Mouse (Mus musculus): ENCODE measurements around the gene Hspa1a. TPM values are rescaled to one million over a fixed set of nuclear protein-coding genes. Genes with fewer than 3 reads are reported as not detected.
"Not testable (repeated sequence)": the region's sequence is repeated elsewhere in the genome, so short reads cannot be mapped to it uniquely, and the experiment has no call there.

The Hspa1a gene
- polyA plus RNA-seq, 1 experiment, result 12.0 TPM

GRCm38 (mm10) chr17:35002153-35002865 is 30.4 kb upstream of the Hspa1a start:
- H3K4me3 ChIP-seq (ENCODE audit: insufficient read depth, low read length), result peak overlapping the region; percentile 94; the same call in 1 of the 2 replicates
- TF ChIP-seq POLR2A (IDR thresholded peaks at IDR 0.05; ENCODE audit: extremely low read depth, insufficient read depth, low read length) (no peak), CTCF (IDR thresholded peaks at IDR 0.05; ENCODE audit: extremely low read depth, insufficient read depth, low read length) (no peak)
- H3K27ac ChIP-seq (ENCODE audit: insufficient read depth, low read length), result no peak overlapping the region
- peaks cover 4% of the 10 kb centered on the region; the same call in 1 of the 2 replicates for H3K4me1 ChIP-seq (ENCODE audit: control insufficient read depth, insufficient read depth, low read length)

GRCm38 (mm10) chr17:35001452-35002152 is 29.6 kb upstream of the Hspa1a start:
- TF ChIP-seq POLR2A (IDR thresholded peaks at IDR 0.05; ENCODE audit: extremely low read depth, insufficient read depth, low read length) (no peak), CTCF (IDR thresholded peaks at IDR 0.05; ENCODE audit: extremely low read depth, insufficient read depth, low read length) (no peak)
- H3K4me1 ChIP-seq (ENCODE audit: control insufficient read depth, insufficient read depth, low read length), result peaks cover 4% of the 10 kb centered on the region; the same call in 1 of the 2 replicates
- H3K4me3 ChIP-seq (ENCODE audit: insufficient read depth, low read length), result peak overlapping the region; percentile 94
- H3K27ac ChIP-seq (ENCODE audit: insufficient read depth, low read length), result peak overlapping the region; percentile 100

GRCm38 (mm10) chr17:35000717-35001451 is 28.9 kb upstream of the Hspa1a start, which contains the start of gene Vars:
TSS of gene Vars (plus strand) at chr17:35000987.
- TF ChIP-seq CTCF (IDR thresholded peaks at IDR 0.05; ENCODE audit: extremely low read depth, insufficient read depth, low read length), result no peak
- peak; percentile 22; the same call in 1 of the 2 replicates for TF ChIP-seq POLR2A (IDR thresholded peaks at IDR 0.05; ENCODE audit: extremely low read depth, insufficient read depth, low read length)
- H3K4me1 ChIP-seq (ENCODE audit: control insufficient read depth, insufficient read depth, low read length), result peaks cover 4% of the 10 kb centered on the region; the same call in 1 of the 2 replicates
- peak within 1 kb of the TSS; percentile 94 for H3K4me3 ChIP-seq (ENCODE audit: insufficient read depth, low read length)
- peak within 1 kb of the TSS; percentile 100 for H3K27ac ChIP-seq (ENCODE audit: insufficient read depth, low read length)

- H3K4me1 ChIP-seq (ENCODE audit: control insufficient read depth, insufficient read depth, low read length); H3K27ac ChIP-seq (ENCODE audit: insufficient read depth, low read length): not testable (repeated sequence)
- peak overlapping the region; percentile 94 for H3K4me3 ChIP-seq (ENCODE audit: insufficient read depth, low read length)
Measured at GRCm38 (mm10) chr17:34999871-35000716, 28.1 kb upstream of the Hspa1a start.

- TF ChIP-seq POLR2A (IDR thresholded peaks at IDR 0.05; ENCODE audit: extremely low read depth, insufficient read depth, low read length) (no peak), CTCF (IDR thresholded peaks at IDR 0.05; ENCODE audit: extremely low read depth, insufficient read depth, low read length) (no peak)
- Histone ChIP-seq H3K4me1 (ENCODE audit: control insufficient read depth, insufficient read depth, low read length) (peaks cover 4% of the 10 kb centered on the region; the same call in 1 of the 2 replicates), H3K4me3 (ENCODE audit: insufficient read depth, low read length) (no peak overlapping the region), H3K27ac (ENCODE audit: insufficient read depth, low read length) (no peak overlapping the region)
Measured at GRCm38 (mm10) chr17:34998526-34999430, 26.8 kb upstream of the Hspa1a start.

GRCm38 (mm10) chr17:34997142-34997483 is 25.2 kb upstream of the Hspa1a start:
- Histone ChIP-seq H3K4me3 (ENCODE audit: insufficient read depth, low read length) (no peak overlapping the region), H3K4me1 (ENCODE audit: control insufficient read depth, insufficient read depth, low read length) (no peaks in the 10 kb centered on the region; the same call in 1 of the 2 replicates), H3K27ac (ENCODE audit: insufficient read depth, low read length) (no peak overlapping the region)
- TF ChIP-seq POLR2A (IDR thresholded peaks at IDR 0.05; ENCODE audit: extremely low read depth, insufficient read depth, low read length) (no peak), CTCF (IDR thresholded peaks at IDR 0.05; ENCODE audit: extremely low read depth, insufficient read depth, low read length) (no peak)

GRCm38 (mm10) chr17:34996411-34997141 is 24.6 kb upstream of the Hspa1a start:
- H3K27ac ChIP-seq (ENCODE audit: insufficient read depth, low read length), result no peak overlapping the region
- H3K4me1 ChIP-seq (ENCODE audit: control insufficient read depth, insufficient read depth, low read length), result no peaks in the 10 kb centered on the region
- TF ChIP-seq CTCF (IDR thresholded peaks at IDR 0.05; ENCODE audit: extremely low read depth, insufficient read depth, low read length) (no peak), POLR2A (IDR thresholded peaks at IDR 0.05; ENCODE audit: extremely low read depth, insufficient read depth, low read length) (no peak)
- no peak overlapping the region for H3K4me3 ChIP-seq (ENCODE audit: insufficient read depth, low read length)

GRCm38 (mm10) chr17:34995927-34996326 is 24.0 kb upstream of the Hspa1a start:
- H3K27ac ChIP-seq (ENCODE audit: insufficient read depth, low read length), result not testable (repeated sequence)

GRCm38 (mm10) chr17:34995192-34995591 is 23.2 kb upstream of the Hspa1a start:
- not testable (repeated sequence) for H3K4me1 ChIP-seq (ENCODE audit: control insufficient read depth, insufficient read depth, low read length); H3K27ac ChIP-seq (ENCODE audit: insufficient read depth, low read length); H3K4me3 ChIP-seq (ENCODE audit: insufficient read depth, low read length)

More at GRCm38 (mm10) chr17:34995927-34996326, 24.0 kb upstream of the Hspa1a start:
- H3K4me1 ChIP-seq (ENCODE audit: control insufficient read depth, insufficient read depth, low read length); H3K4me3 ChIP-seq (ENCODE audit: insufficient read depth, low read length): not testable (repeated sequence)
